Mouse (Mus musculus): ENCODE results near the gene Cd1d1. TPM values are rescaled to one million over a fixed set of nuclear protein-coding genes. Genes with fewer than 3 reads are reported as not detected.

Cd1d1 gene
- 0.93 and 1.2 TPM in 2 replicates for polyA plus RNA-seq (2021; fragmentation: Nextera tagmentation)
- long read RNA-seq, experiment 1, partial matches to known transcripts: 0 of 4 reads
- long read RNA-seq, experiment 1, other reads (novel, unspliced or antisense): 1 of 4 reads
- long read RNA-seq, experiment 2, transcript Cd1d1-201 (6 exons, 1,946 nt): major isoform, 9 of 12 reads
- long read RNA-seq, experiment 2, partial matches to known transcripts: 1 of 12 reads
- long read RNA-seq, experiment 2, other reads (novel, unspliced or antisense): 1 of 12 reads

GRCm38 (mm10) chr3:86999415-86999740, at the start of gene Cd1d1:
TSS of gene Cd1d1 (minus strand) at chr3:86999441.

Other genes with a start within 250 kb of the Cd1d1 start
- gene Dclk2, start 78.6 kb downstream of the Cd1d1 start, polyA plus RNA-seq (2021; fragmentation: Nextera tagmentation): 11.1 and 11.5 TPM in 2 replicates
- gene Kirrel, start 175.3 kb upstream of the Cd1d1 start, polyA plus RNA-seq (2021; fragmentation: Nextera tagmentation): 0.19 and 0.24 TPM in 2 replicates